Mouse (Mus musculus) bone marrow macrophage, adult 2 months (primary cell): ENCODE data around the gene Ap1m2. TPM values are rescaled to one million over a fixed set of nuclear protein-coding genes. Genes with fewer than 3 reads are reported as not detected.
A peak's percentile ranks its signal among the peaks of the same experiment; 100 is the strongest.
"Not testable (repeated sequence)": the region's sequence is repeated elsewhere in the genome, so short reads cannot be mapped to it uniquely, and the experiment has no call there.

Source experiments
- H3K27ac ChIP-seq: 2 replicates; pipeline ENCODE4 v1.5.1; 2012; ENCODE audit warnings: low read depth, low read length; ENCODE audit not compliant: insufficient read depth
- H3K4me1 ChIP-seq: 2 replicates; pipeline ENCODE4 v1.6.1; 2012; ENCODE audit warnings: low read length; ENCODE audit not compliant: control insufficient read depth, insufficient read depth
- H3K4me3 ChIP-seq: 2 replicates; pipeline ENCODE4 v1.5.1; 2012; ENCODE audit warnings: mild to moderate bottlenecking, low read length, moderate library complexity; ENCODE audit not compliant: insufficient read depth
- CTCF ChIP-seq: IDR thresholded peaks from 2 replicates; pipeline ENCODE4 v1.5.1; 2012; ENCODE audit warnings: low read depth, mild to moderate bottlenecking, low read length, moderate library complexity
- POLR2A ChIP-seq: IDR thresholded peaks from 2 replicates; pipeline ENCODE4 v1.6.1; 2012; ENCODE audit warnings: mild to moderate bottlenecking, low read depth, low read length, borderline replicate concordance
- polyA plus RNA-seq: library from polyadenylated mRNA; stranded (reverse); fragments of >200 nt; gene quantifications from 2 replicates; pipeline ENCODE4 v1.2.4, GENCODE M21; 2012; ENCODE audit not compliant: missing spikeins, insufficient read depth, insufficient read length

The Ap1m2 gene
- polyA plus RNA-seq, 1 experiment, result not detected

DNA sequence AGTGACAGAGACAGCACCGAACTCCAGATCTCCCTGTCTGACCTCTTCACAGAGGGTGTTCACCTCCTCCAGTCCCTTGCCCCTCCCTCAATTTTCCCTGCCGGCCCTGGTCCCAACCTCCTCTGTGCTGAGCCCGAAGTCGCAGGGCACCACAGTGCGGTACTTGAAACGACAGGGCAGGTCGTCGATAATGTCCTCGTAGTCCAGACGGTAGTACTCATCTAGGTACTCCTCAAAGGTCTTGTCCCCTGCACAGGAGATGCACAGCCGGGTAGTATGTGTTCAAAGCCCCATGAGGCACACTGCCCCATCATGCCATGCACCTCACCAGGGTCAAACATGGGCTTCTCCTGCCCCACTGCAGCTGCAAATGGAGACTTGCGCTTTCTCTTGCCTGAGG is 36.4 kb downstream of the Ap1m2 start:
- TF ChIP-seq POLR2A (no peak), CTCF (no peak)
- H3K4me1 ChIP-seq, result peaks cover 6% of the 10 kb centered on the region; the same call in 1 of the 2 replicates
- no peak overlapping the region for H3K4me3 ChIP-seq
- no peak overlapping the region for H3K27ac ChIP-seq

DNA sequence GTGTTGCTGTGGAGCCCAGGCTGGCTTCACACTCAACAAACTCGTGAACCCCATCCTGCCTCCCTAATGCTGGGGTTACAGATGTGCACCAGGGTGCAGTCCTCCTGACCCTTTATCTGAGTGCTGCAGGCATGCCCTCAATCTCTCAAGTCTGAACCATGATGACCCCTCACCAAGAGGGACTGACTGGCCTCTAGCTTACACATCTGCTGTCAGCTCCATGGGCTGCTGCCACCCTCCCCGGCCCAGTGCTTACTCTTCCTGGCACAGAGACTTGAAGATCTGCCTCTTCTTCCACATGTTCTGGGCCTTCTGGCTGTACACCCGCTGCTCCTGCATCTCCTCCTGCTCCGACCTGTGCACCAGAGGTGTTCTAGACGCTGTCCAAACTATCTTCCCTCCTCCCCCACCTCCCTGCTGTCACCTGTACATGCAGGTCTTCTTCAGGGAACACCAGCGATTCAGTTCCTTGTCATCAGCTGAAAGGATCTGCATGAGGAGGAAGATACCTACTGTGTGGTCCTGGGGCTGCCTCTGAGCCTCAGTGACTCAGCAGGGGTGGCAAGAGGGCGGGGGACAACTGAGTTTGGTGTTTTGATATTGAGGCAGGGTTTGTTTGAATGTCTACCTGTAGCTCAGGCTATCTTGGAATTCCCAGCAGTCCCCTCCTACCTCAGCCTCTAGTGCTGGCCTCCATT is 37.0 kb downstream of the Ap1m2 start:
- no peak overlapping the region for H3K27ac ChIP-seq

DNA sequence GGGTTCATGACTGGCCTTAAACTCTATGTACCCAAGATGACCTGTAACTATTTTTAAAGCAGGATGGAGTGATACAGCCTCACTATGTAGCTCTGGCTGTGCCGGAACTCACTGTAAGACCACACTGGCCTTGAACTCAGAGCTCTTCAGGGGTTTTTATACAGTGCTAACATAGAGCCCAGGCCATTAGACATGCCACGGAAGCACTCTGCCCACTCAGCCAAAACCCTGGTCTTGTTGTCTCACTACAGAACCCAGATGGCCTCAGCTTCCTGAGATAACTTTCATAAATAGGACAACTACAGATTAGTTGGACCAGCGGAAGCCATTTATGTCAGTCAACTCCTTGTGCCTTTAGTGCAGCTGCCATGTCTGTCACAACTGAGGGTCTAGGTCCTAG is 37.8 kb downstream of the Ap1m2 start:
- Histone ChIP-seq H3K27ac (no peak overlapping the region), H3K4me3 (no peak overlapping the region), H3K4me1 (peaks cover 3% of the 10 kb centered on the region; the same call in 1 of the 2 replicates)
- TF ChIP-seq CTCF (no peak), POLR2A (no peak)

More for the DNA sequence above, 37.0 kb downstream of the Ap1m2 start:
- peaks cover 5% of the 10 kb centered on the region; the same call in 1 of the 2 replicates for H3K4me1 ChIP-seq
- TF ChIP-seq CTCF (no peak), POLR2A (no peak)
- no peak overlapping the region for H3K4me3 ChIP-seq

DNA sequence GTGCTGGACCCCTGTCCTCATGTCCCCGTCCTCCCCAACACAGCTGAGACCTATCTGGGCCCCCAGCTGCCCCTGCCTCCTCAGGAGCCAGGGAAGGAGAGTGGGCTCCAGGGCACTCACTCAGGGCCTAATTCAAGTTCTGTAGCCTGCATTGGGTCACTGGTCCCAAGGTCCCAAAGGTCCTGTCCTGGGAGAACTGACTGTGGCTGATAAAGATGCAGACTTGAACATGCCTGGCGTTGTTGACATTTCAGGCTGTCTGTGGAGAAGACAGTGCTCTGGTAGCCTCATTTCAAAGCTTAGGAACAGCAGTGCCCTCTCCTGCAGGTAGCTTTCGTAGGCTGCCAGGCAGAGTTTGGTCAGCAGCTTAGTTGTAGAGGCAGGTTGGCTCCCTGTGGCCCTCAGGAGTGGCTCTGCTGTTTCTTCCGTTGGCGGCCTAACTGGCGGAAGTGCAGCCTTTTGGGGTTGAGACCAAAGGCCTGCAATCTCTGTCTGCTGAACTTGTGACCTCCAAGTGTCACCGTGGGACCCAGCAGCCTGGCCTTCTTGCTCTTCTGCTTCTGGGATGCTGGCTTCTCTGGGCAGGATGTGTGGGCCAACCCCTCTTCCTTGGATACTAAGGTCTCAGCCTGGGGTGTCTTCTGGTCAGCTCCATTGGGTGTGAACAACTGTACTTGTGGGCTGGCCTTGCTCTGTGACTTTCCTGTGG is 38.5 kb downstream of the Ap1m2 start:
- no peak overlapping the region for H3K4me3 ChIP-seq
- no peak overlapping the region for H3K27ac ChIP-seq

DNA sequence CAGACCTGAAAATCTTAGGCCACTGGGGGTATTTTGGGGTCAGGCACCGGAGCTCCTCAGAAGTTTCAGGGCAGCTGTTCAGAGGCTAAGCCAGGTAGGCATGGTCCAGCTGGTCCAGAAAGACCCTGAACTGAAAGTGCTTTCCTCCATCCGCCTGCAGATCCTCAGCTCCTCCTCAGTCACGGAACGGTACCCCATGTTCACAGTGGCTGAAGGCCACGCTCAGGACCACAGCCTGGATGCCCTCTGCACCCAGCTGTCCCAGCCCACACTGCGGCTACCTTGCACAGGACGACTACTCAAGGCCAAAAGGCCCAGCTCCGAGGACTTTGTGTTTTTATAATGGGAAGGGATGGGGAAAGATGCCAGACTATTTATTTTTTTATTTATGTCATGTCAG is 39.0 kb downstream of the Ap1m2 start:
- Histone ChIP-seq H3K4me1 (peaks cover 2% of the 10 kb centered on the region; the same call in 1 of the 2 replicates), H3K27ac (no peak overlapping the region), H3K4me3 (no peak overlapping the region)
- TF ChIP-seq POLR2A, result no peak
- no peak for TF ChIP-seq CTCF

More for the DNA sequence above, 38.5 kb downstream of the Ap1m2 start:
- no peak for TF ChIP-seq POLR2A
- TF ChIP-seq CTCF, result no peak
- H3K4me1 ChIP-seq, result peaks cover 3% of the 10 kb centered on the region; the same call in 1 of the 2 replicates

DNA sequence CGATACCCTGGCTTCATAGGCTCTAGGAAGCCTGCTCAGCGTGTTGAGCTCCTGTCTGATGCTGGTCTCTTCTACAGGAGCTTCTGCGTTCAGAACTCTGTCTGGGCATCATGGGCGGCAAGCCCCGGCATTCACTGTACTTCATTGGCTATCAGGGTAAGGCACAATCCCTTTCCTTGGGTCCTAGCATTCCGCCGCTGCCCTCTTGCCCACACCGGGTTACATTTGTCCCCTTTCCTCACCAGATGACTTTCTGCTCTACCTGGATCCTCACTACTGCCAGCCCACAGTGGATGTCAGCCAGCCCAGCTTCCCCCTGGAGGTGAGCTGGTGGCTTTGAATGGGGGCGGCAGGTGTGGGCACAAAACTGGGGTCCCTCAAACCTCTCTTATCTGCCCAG is 39.7 kb downstream of the Ap1m2 start:
- H3K4me1 ChIP-seq, result no peaks in the 10 kb centered on the region
- no peak overlapping the region for H3K27ac ChIP-seq
- TF ChIP-seq CTCF (no peak), POLR2A (no peak)
- no peak overlapping the region for H3K4me3 ChIP-seq

DNA sequence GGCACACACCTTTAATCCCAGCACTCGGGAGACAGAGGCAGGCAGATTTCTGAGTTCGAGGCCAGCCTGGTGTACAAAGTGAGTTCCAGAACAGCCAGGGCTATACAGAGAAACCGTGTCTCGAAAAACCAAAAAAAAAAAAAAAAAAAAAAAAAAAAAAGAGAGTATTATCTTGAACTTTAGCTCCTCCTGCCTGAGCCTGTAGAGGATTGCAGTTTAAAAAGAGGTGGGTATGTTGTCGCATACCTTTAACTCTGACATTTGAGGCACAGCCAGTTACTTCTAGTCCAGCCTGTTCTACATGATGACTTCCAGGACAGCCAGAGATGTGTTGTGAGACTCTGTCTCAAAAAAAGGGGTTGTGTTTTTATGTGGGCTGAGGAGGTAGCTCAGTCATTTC is 42.5 kb downstream of the Ap1m2 start:
- not testable (repeated sequence) for H3K27ac ChIP-seq, H3K4me1 ChIP-seq

DNA sequence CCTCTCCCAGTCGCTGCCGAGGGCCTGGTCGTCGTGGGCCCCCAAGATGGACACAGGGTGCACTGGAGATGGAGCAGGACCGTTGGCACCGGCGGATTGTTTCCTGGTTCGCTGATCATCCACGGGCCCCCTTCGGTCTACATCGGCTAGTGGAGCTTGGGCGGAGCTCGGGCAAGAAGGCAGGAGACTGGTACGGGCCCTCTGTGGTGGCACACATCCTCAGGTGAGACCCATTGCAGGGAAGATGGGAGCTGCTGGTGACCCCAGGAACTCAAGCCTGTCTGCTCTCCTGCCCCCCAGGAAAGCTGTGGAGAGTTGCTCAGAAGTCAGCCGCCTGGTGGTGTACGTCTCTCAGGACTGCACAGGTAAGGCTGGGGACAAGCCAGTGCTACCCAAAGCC is 43.8 kb downstream of the Ap1m2 start:
- peaks cover 12% of the 10 kb centered on the region for H3K4me1 ChIP-seq
- no peak overlapping the region for H3K4me3 ChIP-seq
- TF ChIP-seq CTCF (no peak), POLR2A (no peak)
- H3K27ac ChIP-seq, result no peak overlapping the region

More for the DNA sequence above, 42.5 kb downstream of the Ap1m2 start:
- not testable (repeated sequence) for H3K4me3 ChIP-seq

DNA sequence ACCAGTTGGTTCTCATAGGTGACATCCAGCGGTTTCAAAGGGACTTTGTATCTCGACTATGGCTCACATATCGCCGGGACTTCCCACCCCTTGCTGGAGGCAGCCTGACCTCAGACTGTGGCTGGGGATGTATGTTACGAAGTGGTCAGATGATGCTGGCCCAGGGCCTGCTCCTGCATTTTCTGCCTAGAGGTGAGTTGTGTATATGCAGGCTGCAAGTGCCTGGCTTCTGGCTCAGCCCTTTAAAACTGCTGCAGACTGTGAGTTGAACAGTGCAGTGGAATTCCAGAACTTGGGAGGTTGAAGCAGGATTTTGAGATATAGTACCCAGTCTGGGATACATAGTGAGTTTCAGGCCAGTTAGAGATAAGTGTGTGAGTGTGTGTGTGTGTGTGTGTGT is 45.2 kb downstream of the Ap1m2 start:
- no peak for TF ChIP-seq POLR2A
- no peak for TF ChIP-seq CTCF
- Histone ChIP-seq H3K27ac (no peak overlapping the region), H3K4me3 (no peak overlapping the region), H3K4me1 (peaks cover 14% of the 10 kb centered on the region)

DNA sequence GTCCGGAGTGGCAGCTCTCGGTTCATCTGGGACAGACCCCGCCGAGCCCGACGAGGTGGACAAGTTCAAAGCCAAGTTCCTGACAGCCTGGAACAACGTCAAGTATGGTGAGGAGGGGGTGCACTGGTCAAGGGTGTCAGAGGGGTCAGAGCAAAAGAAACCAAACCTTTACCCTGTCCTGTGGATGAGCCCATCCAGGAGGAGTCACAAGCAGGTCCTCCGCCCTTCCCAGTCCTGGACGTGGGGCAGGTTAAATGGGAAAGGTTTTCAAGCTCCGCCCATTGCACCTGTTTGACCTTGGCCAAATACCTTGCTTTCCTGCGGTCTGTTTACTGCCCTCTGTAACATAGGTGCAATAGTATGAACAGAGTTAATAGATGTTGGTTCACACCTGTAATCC is 46.5 kb downstream of the Ap1m2 start:
- H3K4me1 ChIP-seq, result peaks cover 23% of the 10 kb centered on the region
- TF ChIP-seq CTCF (no peak), POLR2A (no peak)
- H3K27ac ChIP-seq, result 0 out of 2 replicates have a peak overlapping the region, but pooled peaks have one; percentile 8
- H3K4me3 ChIP-seq, result peak overlapping the region; percentile 77
